Mouse (Mus musculus): ENCODE measurements around the gene Flot2.

The Flot2 gene

DNA sequence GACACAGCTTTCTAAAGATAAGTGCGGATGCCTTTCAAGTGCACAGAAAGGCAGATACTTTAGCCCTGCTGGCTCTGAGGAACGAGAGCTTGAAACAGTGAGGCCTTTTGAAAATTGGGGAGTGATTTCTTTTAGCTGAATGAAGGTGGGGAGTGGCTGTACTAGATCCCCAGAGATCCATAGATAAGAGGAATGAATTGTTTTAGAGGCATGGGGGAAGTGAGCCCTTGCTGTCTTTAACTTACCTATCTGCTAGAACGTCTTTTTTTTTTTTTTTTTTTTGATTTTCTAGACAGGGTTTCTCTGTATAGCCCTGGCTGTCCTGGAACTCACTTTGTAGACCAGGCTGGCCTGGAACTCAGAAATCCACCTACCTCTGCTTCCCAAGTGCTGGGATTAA lies 59.3 kb downstream of the Flot2 start:
- DNase-seq (ENCODE audit: extremely low read depth, insufficient read length, low spot score): no peak

DNA sequence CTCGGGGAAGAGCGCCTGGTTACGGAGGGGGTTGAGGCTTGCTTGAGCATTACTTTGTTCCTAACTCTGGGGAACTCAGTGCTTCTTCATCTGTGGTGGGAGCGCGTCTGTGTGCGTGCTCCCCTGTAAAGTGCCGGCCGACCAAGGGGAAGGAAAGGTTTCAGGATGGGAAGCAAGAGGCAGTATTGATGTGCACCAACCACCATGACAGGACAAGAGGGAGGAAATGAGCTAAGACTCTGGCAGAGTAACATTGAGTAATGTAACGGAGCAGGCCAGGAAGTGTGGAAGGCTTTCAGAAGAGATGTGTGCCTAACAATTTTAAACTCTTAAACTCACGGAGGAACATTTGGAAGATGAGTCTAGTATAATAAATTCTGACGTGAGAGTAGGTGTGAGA lies 63.0 kb downstream of the Flot2 start:
- no peak for DNase-seq (ENCODE audit: extremely low read depth, insufficient read length, low spot score)

DNA sequence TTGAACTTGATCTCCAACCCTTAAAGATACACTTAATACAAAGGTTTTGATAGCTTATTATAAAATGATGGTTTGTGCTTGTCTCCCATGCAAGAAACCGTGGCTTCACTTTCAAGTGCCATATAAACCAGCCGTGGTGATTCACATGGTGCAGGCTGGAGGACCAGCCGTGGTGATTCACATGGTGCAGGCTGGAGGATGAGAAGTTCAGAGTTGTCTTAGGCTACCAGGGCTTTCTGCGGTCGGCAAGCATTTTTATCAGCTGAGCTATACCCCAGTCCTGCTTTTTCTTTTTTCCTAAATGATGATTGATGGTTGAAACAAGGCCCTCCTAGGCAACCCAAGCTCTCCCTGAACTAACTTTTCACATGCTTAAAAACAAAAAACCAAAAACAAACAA lies 64.4 kb downstream of the Flot2 start:
- DNase-seq (ENCODE audit: extremely low read depth, insufficient read length, low spot score): no peak

GRCm38 (mm10) chr11:78102958-78103747 lies 65.4 kb downstream of the Flot2 start:
- no peak for DNase-seq (ENCODE audit: extremely low read depth, insufficient read length, low spot score)

- DNase-seq (ENCODE audit: extremely low read depth, insufficient read length, low spot score): no peak
These were observed 66.8 kb downstream of the Flot2 start for GRCm38 (mm10) chr11:78104501-78104900.
